Mouse (Mus musculus) liver, postnatal 0 days (tissue): ENCODE results near the gene Cbx4. TPM values are rescaled to one million over a fixed set of nuclear protein-coding genes. Genes with fewer than 3 reads are reported as not detected.
A peak's percentile ranks its signal among the peaks of the same experiment; 100 is the strongest.

Experiments
- ATAC-seq: fragments of 200-750 bp; cut with Nextera tagmentation; 2 replicates; pipeline ENCODE4 v1.8.0; 2017; ENCODE audit warnings: mild to moderate bottlenecking, moderate library complexity
- DNase-seq: peaks from one replicate; pipeline ENCODE4 v3.0.0-alpha.2; 2016
- H3K27ac ChIP-seq: fragments of 300-500 bp; sonication (generic); 2 replicates; pipeline ENCODE4 v1.5.1; 2014; ENCODE audit warnings: antibody characterized with exemption, moderate library complexity, mild to moderate bottlenecking, low read depth
- H3K27me3 ChIP-seq: fragments of 300-500 bp; sonication (generic); 2 replicates; pipeline ENCODE4 v1.6.1; 2014; ENCODE audit warnings: low read length, control low read depth, mixed read lengths; ENCODE audit not compliant: insufficient read depth
- H3K36me3 ChIP-seq: fragments of 300-500 bp; sonication (generic); replicated peaks from 2 replicates; pipeline ENCODE4 v1.6.1; 2014; ENCODE audit warnings: mild to moderate bottlenecking, control low read depth, low read length, moderate library complexity, mixed read lengths; ENCODE audit not compliant: insufficient read depth
- H3K4me1 ChIP-seq: fragments of 300-500 bp; sonication (generic); 2 replicates; pipeline ENCODE4 v1.6.1; 2014; ENCODE audit warnings: antibody characterized with exemption, mild to moderate bottlenecking, control low read depth; ENCODE audit not compliant: insufficient read depth
- H3K4me2 ChIP-seq: fragments of 300-500 bp; sonication (generic); 2 replicates; pipeline ENCODE4 v1.6.1; 2014; ENCODE audit warnings: low read depth, mild to moderate bottlenecking, low read length, moderate library complexity, mixed read lengths
- H3K4me3 ChIP-seq: fragments of 300-500 bp; sonication (generic); 2 replicates; pipeline ENCODE4 v1.5.1; 2014; ENCODE audit warnings: low read depth, low read length
- H3K9ac ChIP-seq: fragments of 300-500 bp; sonication (generic); replicated peaks from 2 replicates; pipeline ENCODE4 v1.6.1; 2014; ENCODE audit warnings: mild to moderate bottlenecking, moderate library complexity
- H3K9me3 ChIP-seq: fragments of 300-500 bp; sonication (generic); 2 replicates; pipeline ENCODE4 v1.6.1; 2016; ENCODE audit warnings: mild to moderate bottlenecking, control low read depth, low read length, mixed read lengths
- CTCF ChIP-seq: sonication (generic); IDR thresholded peaks from 2 replicates; pipeline ENCODE4 v1.5.1; 2016; ENCODE audit warnings: antibody characterized with exemption, low read depth
- EP300 ChIP-seq: IDR thresholded peaks from 2 replicates; pipeline ENCODE4 v1.6.1; 2016; ENCODE audit warnings: antibody characterized with exemption, low read depth, mild to moderate bottlenecking
- WGBS: fragments of 180-500 bp; shearing (Covaris S2); extraction: QIAGEN DNeasy Blood & Tissue Kit; methylation state at CpG from one replicate; pipeline ENCODE4 v1.1.7; 2014; ENCODE audit not compliant: insufficient replicate concordance; 5-methylcytosine and 5-hydroxymethylcytosine counted together
- polyA plus RNA-seq: library from polyadenylated mRNA; unstranded; fragments of >200 nt; fragmentation: Nextera tagmentation; extraction: Ambion mirVana; gene quantifications from 2 replicates; pipeline ENCODE4 v1.2.1, GENCODE M21; 2015

Cbx4 gene
- polyA plus RNA-seq, 1 experiment from 2014 or later, result 2.8 TPM

DNA sequence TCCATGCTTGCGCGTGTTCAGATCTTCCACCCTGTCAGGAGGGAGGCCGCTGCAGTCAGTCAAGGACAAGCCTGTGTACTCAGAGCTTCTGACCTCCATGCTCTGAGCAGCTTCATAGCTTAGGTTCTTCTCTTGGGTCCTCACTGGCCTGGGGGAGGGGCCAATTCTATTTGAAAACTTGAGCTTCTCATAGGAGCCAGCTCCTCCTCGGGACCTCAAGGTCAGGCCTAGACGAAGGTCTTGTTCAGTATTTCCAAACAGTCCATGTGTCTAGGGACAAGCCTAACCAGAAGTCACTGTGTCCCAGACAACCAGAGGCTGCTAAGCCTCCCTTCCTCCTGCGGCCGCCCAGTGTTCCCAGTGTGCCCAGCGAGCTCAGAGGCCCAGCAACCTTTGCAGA lies 19.2 kb downstream of the Cbx4 start:
- WGBS, result 75% methylated on average over 8 of the region's 8 CpGs
- no peak overlapping the region for H3K9ac ChIP-seq
- no peaks in the 10 kb centered on the region for H3K36me3 ChIP-seq
- DNase-seq (no peak), ATAC-seq (no peak)
- no peak overlapping the region for H3K4me3 ChIP-seq
- no peak overlapping the region for H3K4me2 ChIP-seq
- TF ChIP-seq EP300 (no peak), CTCF (no peak)
- peaks cover 5% of the 10 kb centered on the region; the same call in 1 of the 2 replicates for H3K27me3 ChIP-seq
- H3K4me1 ChIP-seq, result no peaks in the 10 kb centered on the region; the same call in 1 of the 2 replicates
- H3K9me3 ChIP-seq, result no peaks in the 10 kb centered on the region; the same call in 1 of the 2 replicates
- H3K27ac ChIP-seq, result no peak overlapping the region

DNA sequence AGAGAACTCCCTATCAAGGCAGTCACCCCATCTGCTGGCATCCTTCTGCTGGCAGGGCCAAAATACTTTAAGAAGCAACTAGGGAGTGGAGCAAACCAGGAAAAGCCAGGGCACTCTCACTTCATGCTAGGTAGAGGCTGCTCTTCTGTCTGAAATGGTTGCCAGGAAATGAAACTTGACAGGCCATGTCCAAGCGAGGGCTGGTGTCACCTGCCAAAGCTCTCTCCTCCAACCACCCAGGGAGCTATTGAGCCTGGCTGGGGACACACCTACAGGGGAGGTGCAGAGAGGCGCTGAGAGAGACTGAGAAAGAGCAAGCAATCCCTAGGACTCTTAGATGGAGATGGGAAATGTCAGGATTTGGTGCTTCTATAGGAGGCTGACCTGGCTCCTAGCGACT lies 26.8 kb downstream of the Cbx4 start:
- Histone ChIP-seq H3K4me2 (no peak overlapping the region), H3K4me3 (no peak overlapping the region), H3K9ac (no peak overlapping the region), H3K9me3 (no peaks in the 10 kb centered on the region; the same call in 1 of the 2 replicates), H3K27me3 (peaks cover 80% of the 10 kb centered on the region), H3K4me1 (peaks cover 38% of the 10 kb centered on the region), H3K36me3 (no peaks in the 10 kb centered on the region), H3K27ac (no peak overlapping the region)
- WGBS, result 3% methylated on average over 3 of the region's 3 CpGs
- DNase-seq, result no peak
- no peak for ATAC-seq
- TF ChIP-seq CTCF (no peak), EP300 (no peak)

GRCm38 (mm10) chr11:119058041-119058995 lies 27.7 kb downstream of the Cbx4 start:
- Histone ChIP-seq H3K4me1 (peaks cover 43% of the 10 kb centered on the region), H3K36me3 (no peaks in the 10 kb centered on the region), H3K27ac (no peak overlapping the region), H3K9me3 (no peaks in the 10 kb centered on the region; the same call in 1 of the 2 replicates), H3K4me2 (peak overlapping the region; percentile 56), H3K4me3 (peak overlapping the region; percentile 25), H3K27me3 (peaks cover 86% of the 10 kb centered on the region), H3K9ac (no peak overlapping the region)
- 3% methylated on average over 58 of the region's 58 CpGs for WGBS
- DNase-seq, result peak; percentile 47
- no peak for TF ChIP-seq EP300
- peak; percentile 48 for TF ChIP-seq CTCF
- peak; percentile 40; the same call in 1 of the 2 replicates for ATAC-seq

DNA sequence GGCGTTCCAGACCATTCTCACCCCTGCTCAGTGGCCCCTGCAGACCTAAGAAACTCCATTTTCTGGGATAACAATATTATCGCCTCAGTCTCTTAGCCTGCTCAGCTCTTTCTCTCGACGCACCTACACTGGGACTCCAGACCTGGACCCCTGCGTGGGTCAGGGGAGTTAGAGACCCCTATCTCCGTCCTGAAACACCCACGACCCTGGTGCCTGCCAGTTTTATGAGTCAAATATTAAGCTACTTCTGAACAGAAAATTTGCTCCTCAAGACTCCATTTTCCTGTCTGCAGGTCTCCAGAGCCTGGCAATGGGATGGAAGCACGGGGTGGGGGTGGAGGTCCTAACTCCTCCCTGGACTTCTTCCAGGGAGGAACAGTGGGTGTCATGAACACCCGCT lies 28.7 kb downstream of the Cbx4 start:
- 2% methylated on average over 9 of the region's 9 CpGs for WGBS
- peaks cover 96% of the 10 kb centered on the region for H3K27me3 ChIP-seq
- TF ChIP-seq CTCF (no peak), EP300 (no peak)
- H3K9me3 ChIP-seq, result no peaks in the 10 kb centered on the region; the same call in 1 of the 2 replicates
- H3K4me2 ChIP-seq, result peak overlapping the region; percentile 96
- peak overlapping the region; percentile 59 for H3K4me3 ChIP-seq
- H3K27ac ChIP-seq, result no peak overlapping the region
- H3K4me1 ChIP-seq, result peaks cover 50% of the 10 kb centered on the region
- no peak for ATAC-seq
- no peak for DNase-seq
- H3K9ac ChIP-seq, result peak overlapping the region; percentile 74
- H3K36me3 ChIP-seq, result no peaks in the 10 kb centered on the region

DNA sequence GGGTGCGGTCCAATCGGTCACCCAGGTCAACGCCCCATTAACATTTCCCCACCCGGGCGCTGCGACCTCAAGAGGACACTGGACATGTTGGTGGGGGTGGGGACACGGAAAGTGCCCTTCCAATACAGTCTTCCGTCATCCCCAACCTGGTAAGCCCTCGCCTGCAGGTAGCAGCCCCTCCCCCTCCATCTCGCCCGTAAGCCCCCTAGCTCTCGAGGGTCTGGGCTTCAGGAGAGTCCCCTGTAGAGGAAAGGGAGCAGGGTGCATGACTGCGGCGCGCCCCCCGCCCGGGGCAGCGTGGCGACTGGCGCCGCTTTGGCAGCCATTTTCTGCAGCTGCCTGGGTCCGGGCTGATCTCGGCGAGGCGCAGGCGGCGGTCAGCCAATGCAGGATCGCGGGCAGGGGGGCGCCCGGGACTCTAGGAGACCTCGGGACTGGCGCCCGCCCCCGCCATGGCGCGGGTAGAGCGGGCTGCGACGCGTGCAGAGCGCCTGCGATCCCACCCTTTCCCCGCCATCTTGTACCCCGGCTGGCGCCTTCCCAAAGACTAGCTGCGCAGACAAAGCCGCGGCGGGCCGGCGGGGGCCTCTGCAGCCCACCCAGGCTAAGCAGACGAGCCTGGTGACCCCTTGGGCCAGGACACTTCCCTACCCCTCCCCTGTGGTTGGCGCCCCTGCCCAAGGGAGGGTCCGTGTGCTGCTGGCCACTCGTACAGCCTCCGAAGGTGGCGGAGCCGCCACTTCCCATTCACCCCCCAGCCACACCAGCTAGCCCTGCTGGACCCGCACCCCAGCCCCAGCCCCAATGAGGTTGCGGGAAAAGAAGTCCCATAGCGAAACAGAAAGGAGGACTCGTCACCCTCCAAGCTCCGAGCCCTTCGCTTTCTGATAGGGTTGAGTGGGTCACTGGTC lies 29.5 kb downstream of the Cbx4 start:
- WGBS, result under 1% methylated on average over 42 of the region's 65 CpGs
- no peak for TF ChIP-seq EP300
- no peak for TF ChIP-seq CTCF
- no peaks in the 10 kb centered on the region for H3K9me3 ChIP-seq
- DNase-seq (peak; percentile 56), ATAC-seq (peak; percentile 10; the same call in 1 of the 2 replicates)
- peak overlapping the region; percentile 74 for H3K9ac ChIP-seq
- H3K4me3 ChIP-seq, result peak overlapping the region; percentile 59
- H3K4me2 ChIP-seq, result peak overlapping the region; percentile 96
- no peaks in the 10 kb centered on the region for H3K36me3 ChIP-seq
- peaks cover 50% of the 10 kb centered on the region for H3K4me1 ChIP-seq
- H3K27ac ChIP-seq, result 0 out of 2 replicates have a peak overlapping the region, but pooled peaks have one; percentile 6
- H3K27me3 ChIP-seq, result peaks cover 99% of the 10 kb centered on the region
